Mouse (Mus musculus) heart, adult 18-20 months (tissue): Measurements from ENCODE around the gene Cyba. TPM values are rescaled to one million over a fixed set of nuclear protein-coding genes. Genes with fewer than 3 reads are reported as not detected.
A peak's percentile ranks its signal among the peaks of the same experiment; 100 is the strongest.

ENCODE experiments used
- DNase-seq, 2 experiments: peaks; one replicate each; pipeline ENCODE4 v3.0.0; 2021 to 2022; ENCODE audit warnings: mixed read lengths in 1 of 2
- total RNA-seq, 2 experiments: library from RNA; stranded (reverse); gene quantifications; 2 replicates each; pipeline ENCODE4 v1.2.3; 2021

Cyba gene
- total RNA-seq, 2 experiments from 2014 or later, result 48.8 to 51.3 TPM

- peak; percentile 49 to 76 for DNase-seq
These were observed 19.4 kb upstream of the Cyba start for GRCm38 (mm10) chr8:122452154-122452553.

GRCm38 (mm10) chr8:122451161-122451703 lies 18.5 kb upstream of the Cyba start:
- peak; percentile 72 to 84 for DNase-seq

- DNase-seq, result no peak
These were observed 12.5 kb upstream of the Cyba start for GRCm38 (mm10) chr8:122445203-122445602.

GRCm38 (mm10) chr8:122444058-122444748 lies 11.5 kb upstream of the Cyba start:
- peak; percentile 91 to 92 for DNase-seq

- DNase-seq, result peak; percentile 98 to 100
These were observed 10.7 kb upstream of the Cyba start, which contains the start of gene Mvd for GRCm38 (mm10) chr8:122443262-122444006. Mvd (minus strand) TSS chr8:122443422.

GRCm38 (mm10) chr8:122442781-122443180 lies 10.1 kb upstream of the Cyba start:
- no peak for DNase-seq

DNA sequence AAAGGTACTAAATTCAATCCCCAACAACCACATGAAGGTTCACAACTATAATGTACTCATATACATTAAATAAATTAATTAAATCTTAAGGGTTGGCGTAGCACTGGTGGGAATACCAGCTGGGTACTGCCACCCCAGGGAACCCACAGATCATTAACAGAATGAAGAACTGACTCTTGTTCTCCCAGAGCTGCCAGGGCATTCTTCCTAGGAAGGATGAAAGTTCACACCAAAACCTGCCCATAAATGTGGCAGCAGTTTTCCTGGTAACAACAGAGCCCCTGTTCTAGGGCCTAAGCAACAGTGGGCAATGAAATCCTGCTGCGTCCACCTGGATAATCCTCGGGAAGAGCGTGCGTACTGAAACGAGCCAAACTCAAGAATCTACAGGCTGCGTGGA lies 9.6 kb upstream of the Cyba start:
- DNase-seq, result no peak

DNA sequence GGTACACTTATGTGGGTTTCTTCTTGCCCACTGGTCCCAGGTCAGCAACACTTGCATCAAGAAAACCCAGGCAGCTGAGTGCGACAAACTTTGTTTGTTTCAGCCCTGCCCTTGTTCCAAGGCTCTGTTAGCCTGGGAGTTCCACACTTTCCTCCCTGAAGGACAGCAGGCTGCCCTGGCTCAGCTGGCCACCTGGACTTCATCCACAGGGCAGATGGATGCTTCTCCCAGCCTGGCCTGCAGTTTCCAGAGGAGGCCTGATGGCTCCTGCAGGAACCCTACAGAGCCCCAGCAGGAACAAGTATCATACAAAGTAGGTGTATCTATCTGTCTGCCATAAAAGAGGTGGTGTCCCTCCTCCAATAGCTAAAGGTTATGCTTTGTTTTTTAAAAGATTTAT lies 8.6 kb upstream of the Cyba start:
- no peak for DNase-seq

DNA sequence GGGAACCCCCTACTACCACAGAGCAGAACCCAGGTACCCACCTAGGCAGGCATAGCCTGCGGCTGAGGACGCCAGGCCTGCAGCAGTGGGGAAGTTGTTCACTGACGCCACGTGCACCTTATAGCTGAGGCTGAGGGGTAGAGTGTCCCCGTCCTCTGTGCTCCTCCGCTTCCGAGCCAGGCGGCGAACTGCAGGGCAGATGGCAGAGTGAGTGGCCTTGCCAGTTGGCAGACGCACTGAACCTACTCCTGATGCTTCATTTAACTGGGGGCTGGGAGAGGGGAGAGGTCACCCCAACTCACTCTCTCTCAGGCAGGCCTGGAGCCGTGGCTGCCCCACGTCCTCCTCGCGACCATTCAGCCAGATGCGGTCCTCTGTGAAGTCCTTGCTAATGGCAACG lies 6.6 kb upstream of the Cyba start:
- no peak for DNase-seq

DNA sequence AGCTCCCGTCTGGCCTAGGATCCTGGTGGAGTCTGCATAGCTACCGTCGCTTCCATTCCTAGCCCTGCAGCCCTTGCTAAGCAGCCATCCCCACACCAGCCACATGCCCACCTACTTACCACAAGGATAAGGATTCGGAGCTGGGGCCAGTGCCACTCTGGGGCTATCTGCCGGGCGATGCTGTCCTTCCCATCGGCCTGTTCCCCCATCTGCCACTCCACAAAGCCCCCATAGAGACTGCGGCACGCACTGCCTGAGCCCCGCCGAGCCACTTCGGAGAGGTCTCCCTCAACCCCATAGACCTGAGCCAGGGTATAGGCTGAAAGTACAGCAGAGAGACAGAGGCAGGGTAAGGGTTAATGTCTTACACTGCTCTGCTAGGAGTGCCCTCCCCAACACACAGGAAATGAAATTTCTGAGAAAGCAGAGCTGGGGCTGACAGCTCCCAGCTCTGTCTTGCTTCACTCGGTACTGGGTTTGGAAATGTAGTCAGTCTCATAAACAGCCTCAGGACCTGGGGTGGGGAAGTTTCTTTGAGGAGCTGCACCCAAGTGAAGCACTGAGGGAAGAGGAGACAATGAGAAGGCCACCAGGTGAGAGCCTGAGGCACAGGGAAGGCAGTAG lies 5.1 kb upstream of the Cyba start:
- no peak for DNase-seq

- DNase-seq, result no peak
These were observed 3.9 kb upstream of the Cyba start for GRCm38 (mm10) chr8:122436586-122437125.

GRCm38 (mm10) chr8:122436146-122436545 lies 3.4 kb upstream of the Cyba start:
- DNase-seq, result no peak

GRCm38 (mm10) chr8:122435375-122435774 lies 2.6 kb upstream of the Cyba start:
- no peak for DNase-seq

GRCm38 (mm10) chr8:122433269-122433905 lies 657 bp upstream of the Cyba start:
- DNase-seq, result no peak

GRCm38 (mm10) chr8:122431694-122432442 lies 862 bp downstream of the Cyba start:
- DNase-seq, result peak in 1 of 2 experiments; percentile 80

DNA sequence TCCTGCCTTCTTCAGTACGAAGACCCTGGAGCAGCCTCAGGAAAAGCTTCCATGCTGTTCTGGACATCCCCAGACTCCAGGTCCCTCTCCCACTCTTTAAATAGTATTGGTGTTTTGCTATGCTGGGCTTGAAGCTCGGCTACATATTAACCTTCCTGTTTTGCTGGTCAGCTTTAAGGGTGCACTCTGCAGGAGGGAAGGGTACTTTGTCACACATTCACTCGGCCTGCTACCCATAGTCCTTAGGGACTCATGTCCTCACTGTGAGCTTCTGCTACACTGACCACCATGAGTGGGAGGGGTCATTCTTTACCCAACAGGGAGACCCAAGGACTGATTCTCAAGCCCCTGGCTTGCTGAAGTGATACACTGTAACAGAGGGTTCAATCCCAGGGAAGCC lies 2.1 kb downstream of the Cyba start:
- DNase-seq, result no peak

GRCm38 (mm10) chr8:122430058-122430636 lies 2.6 kb downstream of the Cyba start:
- DNase-seq, result peak; percentile 40 to 63

DNA sequence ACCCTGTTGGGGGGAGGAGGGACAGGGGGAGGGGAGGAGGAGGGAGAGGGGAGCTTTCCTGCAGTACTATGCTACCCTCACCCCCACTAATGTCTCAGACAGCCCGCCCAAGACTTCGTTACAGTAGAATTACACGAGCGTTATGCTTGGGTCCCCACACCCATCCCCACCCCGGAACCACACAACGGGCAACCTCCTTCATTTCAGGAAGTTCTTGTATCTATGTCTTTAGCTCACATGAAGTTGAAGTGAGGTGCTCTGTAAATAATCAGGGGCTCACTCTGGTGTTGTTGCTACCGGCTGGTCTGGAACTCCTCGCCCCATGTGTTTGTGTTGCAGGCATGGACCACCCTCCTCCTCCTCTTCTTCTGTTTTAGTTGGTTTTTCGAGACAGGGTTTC lies 4.6 kb downstream of the Cyba start:
- DNase-seq, result no peak

DNA sequence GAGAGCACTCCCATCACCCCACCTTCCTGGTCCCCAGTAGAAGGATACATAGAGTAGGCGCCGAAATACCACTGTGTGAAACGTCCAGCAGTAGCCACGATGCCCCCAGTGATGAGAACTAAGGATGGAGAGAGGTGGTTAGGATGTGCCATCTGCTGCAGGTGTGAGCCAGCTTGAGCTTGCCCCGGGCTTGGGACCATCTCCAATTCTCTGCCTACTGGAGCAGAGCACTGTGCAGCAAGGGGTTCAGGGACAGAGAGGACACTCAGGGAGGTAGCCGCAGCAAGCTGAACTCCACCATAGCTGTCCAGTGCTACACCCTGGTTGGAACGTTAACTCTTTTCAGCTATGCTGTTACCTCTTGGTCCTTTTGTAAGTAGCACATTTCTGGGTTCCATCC lies 5.1 kb downstream of the Cyba start:
- DNase-seq, result no peak

DNA sequence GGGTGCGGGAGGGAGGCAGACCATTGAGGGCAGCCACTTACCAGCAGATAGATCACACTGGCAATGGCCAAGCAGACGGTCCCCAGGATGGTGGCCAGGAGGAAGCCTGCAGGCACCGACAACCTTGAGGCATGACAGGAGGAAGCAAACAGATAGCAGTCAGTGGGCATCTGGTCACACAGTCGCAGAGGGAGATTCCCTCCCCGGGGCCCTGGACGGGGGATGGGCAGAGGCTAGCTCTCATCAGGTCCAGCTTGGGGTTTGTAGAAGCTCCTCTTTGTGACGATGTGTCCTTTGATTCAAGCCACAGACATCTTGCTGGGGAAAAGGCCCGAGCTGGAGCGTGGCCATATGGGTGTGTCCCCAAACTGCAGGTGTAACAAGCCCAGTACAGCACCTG lies 6.6 kb downstream of the Cyba start:
- DNase-seq, result no peak

DNA sequence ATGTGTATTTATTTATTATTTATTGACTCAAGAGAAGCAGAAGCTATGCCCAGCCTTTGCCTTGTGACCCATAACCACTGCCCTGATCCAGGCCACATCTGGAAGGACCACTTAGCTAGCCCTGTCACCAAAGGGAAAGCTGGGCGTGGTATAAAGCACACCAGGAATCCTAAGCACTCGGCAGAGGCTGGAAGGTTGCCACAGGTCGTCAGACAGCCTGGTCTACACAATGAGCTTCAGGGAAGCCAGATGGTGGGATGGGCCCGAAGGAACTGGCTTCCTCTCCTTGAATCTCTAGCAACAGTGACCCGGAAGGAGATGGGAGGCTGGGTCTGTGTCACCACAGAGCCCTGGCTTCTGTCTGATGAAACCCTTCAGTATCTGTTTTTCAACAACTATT lies 9.1 kb downstream of the Cyba start:
- peak; percentile 65 to 72 for DNase-seq
